Mouse (Mus musculus) c-Kit-positive CD71-positive TER-119-positive erythroid progenitor cells, embryonic 14.5 days (primary cell): ENCODE results near the gene Senp2.
"Not testable (repeated sequence)": the region's sequence is repeated elsewhere in the genome, so short reads cannot be mapped to it uniquely, and the experiment has no call there.

ENCODE experiments used
- DNase-seq: peaks from one replicate; pipeline ENCODE4 v3.0.0-alpha.2; 2013; ENCODE audit warnings: low spot score

Gene Senp2

GRCm38 (mm10) chr16:22009099-22009584 lies at the start of gene Senp2:
Gene Senp2 (plus strand): TSS chr16:22009484.
- DNase-seq: peak; percentile 100

GRCm38 (mm10) chr16:21965576-21965975 lies 43.7 kb upstream of the Senp2 start:
- no peak for DNase-seq

- no peak for DNase-seq
Observed at GRCm38 (mm10) chr16:21969874-21970273, 39.4 kb upstream of the Senp2 start.

- no peak for DNase-seq
Observed at GRCm38 (mm10) chr16:21970536-21970935, 38.7 kb upstream of the Senp2 start.

GRCm38 (mm10) chr16:21971446-21971845 lies 37.8 kb upstream of the Senp2 start:
- no peak for DNase-seq

GRCm38 (mm10) chr16:21976203-21976602 lies 33.1 kb upstream of the Senp2 start:
- DNase-seq: no peak

- no peak for DNase-seq
Observed at GRCm38 (mm10) chr16:21977347-21977746, 31.9 kb upstream of the Senp2 start.

GRCm38 (mm10) chr16:21983146-21983545 lies 26.1 kb upstream of the Senp2 start:
- no peak for DNase-seq

- DNase-seq: no peak
Observed at GRCm38 (mm10) chr16:21983581-21983980, 25.7 kb upstream of the Senp2 start.

GRCm38 (mm10) chr16:21984091-21984490 lies 25.2 kb upstream of the Senp2 start:
- no peak for DNase-seq

GRCm38 (mm10) chr16:21986191-21986590 lies 23.1 kb upstream of the Senp2 start:
- no peak for DNase-seq

- DNase-seq: no peak
Observed at GRCm38 (mm10) chr16:21987956-21988355, 21.3 kb upstream of the Senp2 start.

- not testable (repeated sequence) for DNase-seq
Observed at GRCm38 (mm10) chr16:21990893-21991292, 18.4 kb upstream of the Senp2 start.

- DNase-seq: no peak
Observed at GRCm38 (mm10) chr16:21991774-21992173, 17.5 kb upstream of the Senp2 start.

- DNase-seq: peak; percentile 48
Observed at GRCm38 (mm10) chr16:21995304-21995703, 14.0 kb upstream of the Senp2 start, which contains the start of gene Liph. Gene Liph (minus strand): TSS chr16:21995663.

- DNase-seq: peak; percentile 40
Observed at GRCm38 (mm10) chr16:21996402-21996801, 12.9 kb upstream of the Senp2 start.

GRCm38 (mm10) chr16:21996881-21997641 lies 12.2 kb upstream of the Senp2 start:
- peak; percentile 64 for DNase-seq

GRCm38 (mm10) chr16:21998061-21998460 lies 11.2 kb upstream of the Senp2 start:
- DNase-seq: no peak

GRCm38 (mm10) chr16:21999941-22000690 lies 9.2 kb upstream of the Senp2 start:
- DNase-seq: no peak

- no peak for DNase-seq
Observed at GRCm38 (mm10) chr16:22001172-22001571, 8.1 kb upstream of the Senp2 start.

- no peak for DNase-seq
Observed at GRCm38 (mm10) chr16:22001606-22002005, 7.7 kb upstream of the Senp2 start.

- DNase-seq: peak; percentile 47
Observed at GRCm38 (mm10) chr16:22009596-22009995, 312 bp downstream of the Senp2 start.

- DNase-seq: no peak
Observed at GRCm38 (mm10) chr16:22015569-22015968, 6.3 kb downstream of the Senp2 start.
